Mouse (Mus musculus): ENCODE results near the gene Gsto1. TPM values are rescaled to one million over a fixed set of nuclear protein-coding genes. Genes with fewer than 3 reads are reported as not detected.

Gene Gsto1
- polyA plus RNA-seq, 1 experiment from 2014 or later: 229 TPM

DNA sequence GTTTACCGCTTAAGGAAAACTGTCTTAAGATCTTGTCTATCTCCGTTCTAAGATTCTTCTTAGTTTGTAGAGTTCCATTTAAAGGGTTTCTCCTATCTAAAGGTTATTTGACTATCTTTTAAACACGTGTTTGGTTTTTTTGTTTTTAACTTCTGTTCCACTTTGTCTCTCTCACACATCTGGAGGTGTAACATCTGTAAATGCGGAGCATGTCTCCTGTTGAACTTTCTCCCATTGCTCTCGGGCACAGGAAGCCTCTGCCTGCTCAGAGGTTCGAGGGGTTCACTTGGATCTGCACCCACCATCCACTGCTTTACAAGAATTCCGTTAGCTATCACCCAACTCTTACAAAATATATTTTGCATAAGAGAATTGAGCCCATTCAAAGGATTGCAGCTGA, 26.8 kb downstream of the Gsto1 start:
- Histone ChIP-seq H3K36me3 (no peaks in the 10 kb centered on the region), H3K4me1 (replicated peaks) (peaks cover 18% of the 10 kb centered on the region), H3K9me3 (no peaks in the 10 kb centered on the region), H3K4me3 (replicated peaks) (no peak overlapping the region), H3K27ac (no peak overlapping the region), H3K27me3 (no peaks in the 10 kb centered on the region), H3K9ac (replicated peaks) (no peak overlapping the region), H3K4me2 (no peak overlapping the region)
- 80% methylated on average over 7 of the region's 7 CpGs for whole genome bisulfite sequencing
- ATAC-seq (ENCODE audit: insufficient number of reproducible peaks, insufficient read depth, low FRiP score, low TSS enrichment, low read depth): no peak

DNA sequence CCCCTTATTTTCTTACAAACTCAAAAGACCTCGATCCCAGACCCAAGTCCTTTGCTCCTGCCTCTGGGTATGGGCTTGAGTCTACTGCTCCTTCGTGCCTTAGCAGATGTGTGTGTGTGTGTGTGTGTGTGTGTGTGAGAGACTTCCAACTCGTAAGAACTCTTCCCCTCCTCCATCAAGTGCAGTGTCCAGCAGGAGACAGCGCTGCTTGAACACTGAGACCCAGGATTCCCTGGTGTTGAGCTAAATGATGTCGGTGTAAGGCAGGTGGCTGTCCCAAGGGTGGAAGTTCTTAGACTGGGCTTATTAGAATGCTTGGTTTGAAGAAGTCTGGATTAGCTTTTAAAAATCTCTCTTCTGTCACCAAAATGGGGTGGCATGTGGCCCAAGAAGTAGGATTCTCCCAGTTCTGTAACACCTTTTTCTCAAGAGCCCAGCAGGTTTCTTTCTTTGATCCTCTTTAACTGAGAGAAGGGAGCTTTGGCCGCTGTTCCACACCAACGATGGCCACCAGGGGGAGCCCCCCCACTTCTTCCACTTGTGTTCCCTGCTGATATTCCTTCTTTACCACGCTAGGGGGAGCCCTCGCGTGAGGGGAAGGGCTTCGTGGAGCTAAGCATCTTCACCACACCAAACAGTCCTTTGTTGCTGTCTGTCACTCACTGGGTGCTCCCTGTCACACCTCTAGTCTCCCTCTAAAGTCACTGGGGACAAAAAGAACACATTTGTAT, 27.5 kb downstream of the Gsto1 start:
- Histone ChIP-seq H3K4me3 (replicated peaks) (no peak overlapping the region), H3K9me3 (no peaks in the 10 kb centered on the region), H3K4me1 (replicated peaks) (peaks cover 23% of the 10 kb centered on the region), H3K9ac (replicated peaks) (no peak overlapping the region), H3K27me3 (no peaks in the 10 kb centered on the region), H3K36me3 (no peaks in the 10 kb centered on the region), H3K27ac (0 out of 2 replicates have a peak overlapping the region, but pooled peaks have one; percentile 35), H3K4me2 (no peak overlapping the region)
- ATAC-seq (ENCODE audit: insufficient number of reproducible peaks, insufficient read depth, low FRiP score, low TSS enrichment, low read depth): no peak
- 24% methylated on average over 11 of the region's 11 CpGs for WGBS

DNA sequence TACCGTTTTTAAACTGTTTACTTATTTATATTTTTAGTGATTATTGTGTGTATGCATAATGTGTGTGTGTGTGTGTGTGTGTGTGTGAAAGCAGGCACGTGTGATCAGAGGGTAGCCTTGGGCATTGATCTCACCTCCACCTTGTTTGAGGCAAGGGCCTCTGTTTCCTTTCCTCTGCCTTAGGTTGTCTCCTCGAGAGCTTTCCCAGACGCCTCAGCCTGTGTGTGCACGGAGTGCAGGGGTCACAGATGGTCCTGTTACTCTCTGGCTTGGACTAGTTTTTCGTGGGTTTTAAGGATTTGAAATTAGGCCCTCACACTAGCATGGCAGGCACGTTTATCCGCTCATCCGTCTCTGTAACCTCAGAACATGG, 28.1 kb downstream of the Gsto1 start:
- WGBS: 40% methylated on average over 9 of the region's 9 CpGs
- Histone ChIP-seq H3K27me3 (no peaks in the 10 kb centered on the region), H3K36me3 (no peaks in the 10 kb centered on the region), H3K4me2 (no peak overlapping the region), H3K27ac (0 out of 2 replicates have a peak overlapping the region, but pooled peaks have one; percentile 35), H3K9me3 (no peaks in the 10 kb centered on the region), H3K9ac (replicated peaks) (no peak overlapping the region), H3K4me3 (replicated peaks) (no peak overlapping the region), H3K4me1 (replicated peaks) (peaks cover 23% of the 10 kb centered on the region)
- ATAC-seq (ENCODE audit: insufficient number of reproducible peaks, insufficient read depth, low FRiP score, low TSS enrichment, low read depth): peak; percentile 27; the same call in 1 of the 2 replicates

DNA sequence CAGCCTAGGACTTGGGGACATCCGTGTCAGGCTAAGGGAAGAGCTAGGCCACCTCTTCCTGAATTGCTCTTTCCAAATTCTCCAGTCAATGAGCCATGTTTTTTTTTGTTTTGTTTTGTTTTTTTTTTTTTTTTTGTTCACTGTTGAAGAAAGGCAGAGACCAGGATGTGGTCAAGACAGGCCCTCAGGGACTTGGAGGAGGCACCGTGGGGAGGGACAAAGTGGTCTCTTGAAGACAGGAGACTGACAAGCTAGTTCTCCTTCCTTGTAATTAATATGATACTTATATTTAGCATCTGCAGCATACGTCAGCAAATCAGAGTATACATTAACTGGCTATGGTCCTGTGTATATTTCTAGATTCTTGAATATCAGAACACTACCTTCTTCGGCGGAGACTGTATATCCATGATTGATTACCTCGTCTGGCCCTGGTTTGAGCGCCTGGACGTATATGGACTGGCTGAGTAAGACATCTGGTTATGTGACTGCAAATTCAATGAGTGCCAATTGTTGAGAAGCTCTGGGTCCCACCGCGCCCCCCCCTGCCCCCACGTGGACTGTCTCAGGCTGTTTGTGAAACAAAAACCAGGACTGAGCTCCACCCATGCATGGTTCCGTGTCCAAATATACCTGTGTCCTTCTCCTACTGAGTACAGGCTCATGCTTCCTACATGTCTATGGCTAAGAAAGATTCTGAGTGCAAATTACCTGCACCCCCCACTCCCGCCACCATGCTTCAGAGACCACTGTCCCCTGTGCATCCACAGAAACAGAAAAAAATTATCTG, 29.7 kb downstream of the Gsto1 start:
- 71% methylated on average over 13 of the region's 13 CpGs for WGBS
- no peak overlapping the region for H3K4me3 ChIP-seq (replicated peaks)
- no peak for ATAC-seq (ENCODE audit: insufficient number of reproducible peaks, insufficient read depth, low FRiP score, low TSS enrichment, low read depth)
- 0 out of 2 replicates have a peak, but pooled peaks cover 3% of the 10 kb centered on the region for H3K9me3 ChIP-seq
- peaks cover 23% of the 10 kb centered on the region for H3K4me1 ChIP-seq (replicated peaks)
- H3K27me3 ChIP-seq: no peaks in the 10 kb centered on the region
- H3K27ac ChIP-seq: no peak overlapping the region
- H3K9ac ChIP-seq (replicated peaks): no peak overlapping the region
- H3K4me2 ChIP-seq: no peak overlapping the region
- H3K36me3 ChIP-seq: no peaks in the 10 kb centered on the region

DNA sequence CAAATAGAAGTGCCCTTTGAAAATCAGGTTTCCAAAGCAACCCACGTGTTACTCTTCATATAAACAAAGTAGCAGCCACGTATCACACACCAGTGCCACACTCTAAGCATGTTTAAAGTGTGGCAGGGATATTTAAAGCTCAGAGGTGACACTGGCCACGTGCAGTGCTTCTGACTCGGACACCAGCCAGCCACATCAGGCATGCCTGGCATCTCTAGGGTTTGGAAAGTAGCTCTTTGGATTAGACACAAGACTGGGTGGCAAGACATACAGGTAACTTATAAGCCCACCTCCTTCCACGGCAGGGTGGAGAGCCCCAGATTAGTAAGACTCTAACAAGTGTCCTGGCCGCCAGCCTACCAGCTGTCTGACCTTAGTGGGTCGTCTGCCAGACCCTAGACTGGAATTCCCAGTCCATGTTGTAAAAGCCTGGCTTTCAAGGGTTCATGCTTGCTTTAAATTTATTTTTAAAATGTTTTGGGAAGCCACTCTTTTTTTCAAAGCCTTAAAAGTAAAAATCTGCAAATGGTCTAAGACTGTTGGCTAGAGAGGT, 30.5 kb downstream of the Gsto1 start:
- 56% methylated on average over 7 of the region's 7 CpGs for WGBS
- Histone ChIP-seq H3K27me3 (no peaks in the 10 kb centered on the region), H3K4me2 (no peak overlapping the region), H3K9ac (replicated peaks) (no peak overlapping the region), H3K27ac (no peak overlapping the region), H3K4me1 (replicated peaks) (peaks cover 26% of the 10 kb centered on the region), H3K9me3 (0 out of 2 replicates have a peak, but pooled peaks cover 3% of the 10 kb centered on the region), H3K4me3 (replicated peaks) (no peak overlapping the region), H3K36me3 (no peaks in the 10 kb centered on the region)
- no peak for ATAC-seq (ENCODE audit: insufficient number of reproducible peaks, insufficient read depth, low FRiP score, low TSS enrichment, low read depth)

DNA sequence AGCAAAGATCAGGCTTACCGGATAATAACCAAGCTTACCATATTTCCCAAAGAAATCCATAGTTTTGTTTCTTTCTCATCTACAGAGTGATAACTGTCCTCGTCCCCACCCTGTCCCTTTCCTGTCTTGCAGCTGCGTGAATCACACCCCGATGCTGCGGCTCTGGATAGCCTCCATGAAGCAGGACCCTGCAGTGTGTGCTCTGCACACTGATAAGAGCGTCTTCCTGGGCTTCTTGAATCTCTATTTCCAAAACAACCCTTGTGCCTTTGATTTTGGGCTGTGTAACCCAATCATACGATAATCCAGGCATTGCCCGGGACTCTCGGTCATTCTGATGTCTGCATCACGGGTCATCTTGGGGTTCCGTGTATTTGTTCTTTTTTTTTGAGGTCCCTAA, 31.1 kb downstream of the Gsto1 start:
- H3K36me3 ChIP-seq: no peaks in the 10 kb centered on the region
- ATAC-seq (ENCODE audit: insufficient number of reproducible peaks, insufficient read depth, low FRiP score, low TSS enrichment, low read depth): no peak
- no peaks in the 10 kb centered on the region for H3K27me3 ChIP-seq
- H3K9me3 ChIP-seq: 0 out of 2 replicates have a peak, but pooled peaks cover 3% of the 10 kb centered on the region
- 82% methylated on average over 11 of the region's 11 CpGs for WGBS
- no peak overlapping the region for H3K27ac ChIP-seq
- no peak overlapping the region for H3K4me3 ChIP-seq (replicated peaks)
- H3K4me2 ChIP-seq: no peak overlapping the region
- no peak overlapping the region for H3K9ac ChIP-seq (replicated peaks)
- H3K4me1 ChIP-seq (replicated peaks): peaks cover 31% of the 10 kb centered on the region

DNA sequence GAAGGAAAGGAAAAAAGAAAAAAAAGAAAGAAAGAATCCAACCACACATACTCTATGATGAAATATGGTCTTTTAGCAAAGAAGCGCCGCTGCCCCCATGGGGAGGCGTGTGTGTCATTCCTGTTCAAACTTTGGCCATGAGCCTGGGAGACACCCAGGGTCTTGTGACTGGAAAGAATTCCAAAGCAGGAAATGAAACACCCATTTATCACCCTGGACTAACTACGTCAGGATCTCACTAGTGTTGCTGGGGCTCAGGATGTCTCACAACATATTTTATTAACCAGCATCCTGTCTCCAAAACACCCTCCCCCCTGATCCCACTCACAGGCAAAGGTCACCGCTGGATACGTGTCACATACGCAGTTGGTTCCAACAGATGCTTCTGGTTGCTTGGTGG, 31.8 kb downstream of the Gsto1 start:
- H3K9me3 ChIP-seq: 0 out of 2 replicates have a peak, but pooled peaks cover 3% of the 10 kb centered on the region
- H3K4me3 ChIP-seq (replicated peaks): no peak overlapping the region
- no peak overlapping the region for H3K4me2 ChIP-seq
- H3K27ac ChIP-seq: peak overlapping the region; percentile 53; the same call in 1 of the 2 replicates
- peaks cover 36% of the 10 kb centered on the region for H3K4me1 ChIP-seq (replicated peaks)
- H3K27me3 ChIP-seq: no peaks in the 10 kb centered on the region
- no peak overlapping the region for H3K9ac ChIP-seq (replicated peaks)
- 49% methylated on average over 7 of the region's 7 CpGs for WGBS
- ATAC-seq (ENCODE audit: insufficient number of reproducible peaks, insufficient read depth, low FRiP score, low TSS enrichment, low read depth): no peak
- H3K36me3 ChIP-seq: no peaks in the 10 kb centered on the region

DNA sequence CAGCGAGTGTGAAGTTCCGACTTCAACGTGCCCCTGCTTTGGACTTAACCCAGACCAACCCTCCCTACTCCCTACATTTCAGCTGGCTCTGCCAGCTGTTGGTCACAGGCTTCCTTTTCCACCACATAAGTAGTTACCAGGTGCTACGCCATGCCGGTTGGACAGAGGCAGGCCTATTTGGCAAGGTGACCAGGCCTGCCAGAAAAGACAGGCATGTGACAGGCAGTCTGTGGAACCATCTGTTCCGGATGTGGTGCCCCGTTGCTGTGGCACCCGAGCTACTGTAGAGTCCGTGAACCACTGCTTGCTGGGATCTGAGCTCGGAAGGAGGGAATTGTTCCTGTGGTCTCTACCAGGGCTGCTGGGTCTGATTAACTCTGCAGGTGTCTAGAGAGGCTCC, 32.6 kb downstream of the Gsto1 start:
- Histone ChIP-seq H3K4me1 (replicated peaks) (peaks cover 39% of the 10 kb centered on the region), H3K27ac (peak overlapping the region; percentile 53; the same call in 1 of the 2 replicates), H3K9me3 (0 out of 2 replicates have a peak, but pooled peaks cover 3% of the 10 kb centered on the region), H3K36me3 (peaks cover 2% of the 10 kb centered on the region), H3K4me2 (no peak overlapping the region), H3K27me3 (no peaks in the 10 kb centered on the region), H3K9ac (replicated peaks) (no peak overlapping the region), H3K4me3 (replicated peaks) (no peak overlapping the region)
- ATAC-seq (ENCODE audit: insufficient number of reproducible peaks, insufficient read depth, low FRiP score, low TSS enrichment, low read depth): no peak
- 83% methylated on average over 10 of the region's 10 CpGs for WGBS

DNA sequence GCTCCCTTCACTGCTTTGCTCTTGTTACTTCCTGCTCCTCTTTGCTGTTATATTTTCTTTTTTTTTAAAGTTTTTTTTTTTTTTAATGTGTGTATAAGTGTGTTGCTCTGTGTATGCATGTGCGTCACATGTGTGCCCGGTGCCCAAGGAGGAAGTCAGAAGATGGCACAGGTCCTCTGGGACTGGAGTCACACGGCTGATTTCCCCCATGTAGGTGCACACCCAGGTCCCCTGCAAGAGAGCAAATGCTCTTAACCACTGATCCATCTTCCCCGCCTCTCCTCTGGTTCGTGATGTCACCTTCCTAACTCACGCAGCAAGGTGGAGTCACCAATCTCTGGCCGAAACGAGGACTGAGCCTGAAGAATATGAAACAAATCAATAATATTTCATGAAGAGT, 33.3 kb downstream of the Gsto1 start:
- H3K4me1 ChIP-seq (replicated peaks): peaks cover 35% of the 10 kb centered on the region
- H3K4me2 ChIP-seq: no peak overlapping the region
- H3K9me3 ChIP-seq: 0 out of 2 replicates have a peak, but pooled peaks cover 3% of the 10 kb centered on the region
- no peak overlapping the region for H3K27ac ChIP-seq
- peaks cover 8% of the 10 kb centered on the region for H3K36me3 ChIP-seq
- H3K4me3 ChIP-seq (replicated peaks): no peak overlapping the region
- H3K27me3 ChIP-seq: no peaks in the 10 kb centered on the region
- no peak for ATAC-seq (ENCODE audit: insufficient number of reproducible peaks, insufficient read depth, low FRiP score, low TSS enrichment, low read depth)
- WGBS: 92% methylated on average over 8 of the region's 8 CpGs
- H3K9ac ChIP-seq (replicated peaks): no peak overlapping the region

DNA sequence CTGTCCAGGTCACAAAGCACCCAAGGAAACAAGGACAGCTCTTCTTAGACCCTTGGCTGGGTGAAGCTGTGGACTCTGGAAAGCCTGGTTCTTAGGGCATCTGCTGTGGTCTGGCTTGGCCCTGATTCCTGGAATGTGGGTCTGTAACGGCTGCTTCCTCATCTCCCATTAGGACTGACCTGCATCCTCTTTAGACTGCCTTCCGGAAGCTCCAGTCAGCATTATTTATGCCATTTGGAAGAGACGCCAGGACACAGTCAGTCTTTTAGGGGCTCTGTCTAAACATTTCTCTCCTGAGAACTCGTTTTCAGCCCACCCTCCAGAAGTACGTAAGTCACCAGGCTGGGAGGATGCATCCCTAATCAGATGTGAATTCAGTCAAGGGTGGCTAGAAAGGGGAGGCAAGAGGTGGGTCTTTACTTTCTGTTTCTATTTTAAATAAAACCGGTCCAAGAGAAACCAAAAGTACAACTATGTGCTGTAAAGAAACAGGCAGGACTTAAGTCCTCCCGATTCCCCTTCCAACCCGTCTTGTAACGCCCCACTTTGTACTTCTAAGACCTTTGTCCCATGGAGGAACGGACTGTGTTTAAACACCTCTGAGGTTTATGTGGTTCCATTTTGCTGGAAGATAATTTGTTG, 35.8 kb downstream of the Gsto1 start:
- Histone ChIP-seq H3K27me3 (no peaks in the 10 kb centered on the region), H3K4me1 (replicated peaks) (peaks cover 22% of the 10 kb centered on the region), H3K9ac (replicated peaks) (no peak overlapping the region), H3K9me3 (0 out of 2 replicates have a peak, but pooled peaks cover 3% of the 10 kb centered on the region), H3K36me3 (peaks cover 34% of the 10 kb centered on the region), H3K27ac (peak overlapping the region; percentile 46; the same call in 1 of the 2 replicates), H3K4me2 (no peak overlapping the region), H3K4me3 (replicated peaks) (no peak overlapping the region)
- 52% methylated on average over 10 of the region's 10 CpGs for WGBS
- no peak for ATAC-seq (ENCODE audit: insufficient number of reproducible peaks, insufficient read depth, low FRiP score, low TSS enrichment, low read depth)

All from limb, embryonic 12.5 days (tissue).